Mouse (Mus musculus): ENCODE data around the gene Nup205. TPM values are rescaled to one million over a fixed set of nuclear protein-coding genes. Genes with fewer than 3 reads are reported as not detected.

The Nup205 gene
- 3.7 and 6.8 TPM in 2 replicates for polyA plus RNA-seq (2012)

- no peak for TF ChIP-seq GATA1 (IDR thresholded peaks at IDR 0.05; ENCODE audit: low read length)
These were observed at the start of gene Nup205 for GRCm38 (mm10) chr6:35176979-35177649. Nup205 (plus strand) TSS chr6:35177421.

GRCm38 (mm10) chr6:35132806-35133205, 44.4 kb upstream of the Nup205 start:
- no peak for TF ChIP-seq GATA1 (IDR thresholded peaks at IDR 0.05; ENCODE audit: low read length)

DNA sequence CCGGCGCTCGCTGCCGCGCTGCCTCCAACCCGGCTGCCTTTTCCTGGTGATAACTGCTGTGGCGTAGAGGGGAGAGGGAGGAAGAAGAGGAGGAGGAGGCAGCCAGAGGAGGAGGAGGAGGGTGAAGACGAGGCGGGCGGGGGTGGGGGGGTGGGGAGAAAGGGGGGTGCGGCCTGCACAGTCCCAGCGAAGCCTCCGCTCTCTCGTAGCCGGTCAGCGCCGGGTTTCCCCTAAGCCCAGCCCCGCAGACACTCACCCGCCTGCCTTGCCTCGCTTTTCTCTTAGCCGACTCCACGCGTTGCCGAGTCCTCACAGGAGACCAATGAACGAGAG, 44.0 kb upstream of the Nup205 start:
- no peak for TF ChIP-seq GATA1 (IDR thresholded peaks at IDR 0.05; ENCODE audit: low read length)

- no peak for TF ChIP-seq GATA1 (IDR thresholded peaks at IDR 0.05; ENCODE audit: low read length)
These were observed 43.4 kb upstream of the Nup205 start, which contains the start of gene Cnot4 for GRCm38 (mm10) chr6:35133579-35134488. Cnot4 (minus strand) TSS chr6:35133724.

- TF ChIP-seq GATA1 (IDR thresholded peaks at IDR 0.05; ENCODE audit: low read length) = no peak
These were observed 42.4 kb upstream of the Nup205 start for GRCm38 (mm10) chr6:35134844-35135243.

GRCm38 (mm10) chr6:35140351-35140750, 36.9 kb upstream of the Nup205 start:
- no peak for TF ChIP-seq GATA1 (IDR thresholded peaks at IDR 0.05; ENCODE audit: low read length)

- no peak for TF ChIP-seq GATA1 (IDR thresholded peaks at IDR 0.05; ENCODE audit: low read length)
These were observed 31.7 kb upstream of the Nup205 start for GRCm38 (mm10) chr6:35145569-35145968.

DNA sequence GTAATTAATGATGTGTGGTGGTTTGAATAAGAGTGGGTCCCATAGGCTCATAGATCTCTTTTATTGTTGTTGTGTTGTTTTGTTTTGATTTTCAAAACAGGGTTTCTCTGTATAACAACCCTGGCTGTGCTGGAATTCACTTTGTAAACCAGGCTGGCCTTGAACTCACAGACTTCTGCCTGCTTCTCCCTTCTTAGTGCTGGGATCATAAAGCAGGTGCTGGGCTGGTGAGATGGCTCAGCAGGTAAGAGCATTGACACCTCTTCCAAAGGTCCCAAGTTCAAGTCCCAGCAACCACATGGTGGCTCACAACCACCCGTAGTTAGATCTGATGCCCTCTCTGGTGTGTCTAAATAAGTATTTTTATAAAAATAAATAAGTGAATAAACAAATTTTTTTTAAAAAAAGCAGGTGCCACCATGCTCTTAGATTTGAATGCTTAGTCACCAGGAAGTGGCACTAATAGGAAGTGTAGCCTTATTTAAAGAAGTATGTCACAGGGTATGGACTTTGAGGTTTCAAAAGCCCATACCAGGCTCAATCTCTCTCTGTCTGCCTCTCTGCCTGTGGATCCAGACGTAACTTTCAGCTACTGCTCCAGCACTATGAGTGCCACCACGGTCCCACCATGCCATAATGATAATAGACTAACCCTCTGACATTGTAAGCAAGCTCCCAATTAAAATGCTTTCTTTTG, 29.3 kb upstream of the Nup205 start:
- TF ChIP-seq GATA1 (IDR thresholded peaks at IDR 0.05; ENCODE audit: low read length) = no peak

- TF ChIP-seq GATA1 (IDR thresholded peaks at IDR 0.05; ENCODE audit: low read length) = no peak
These were observed 22.7 kb upstream of the Nup205 start for GRCm38 (mm10) chr6:35154540-35154939.

- no peak for TF ChIP-seq GATA1 (IDR thresholded peaks at IDR 0.05; ENCODE audit: low read length)
These were observed 8.0 kb upstream of the Nup205 start for GRCm38 (mm10) chr6:35169250-35169649.

DNA sequence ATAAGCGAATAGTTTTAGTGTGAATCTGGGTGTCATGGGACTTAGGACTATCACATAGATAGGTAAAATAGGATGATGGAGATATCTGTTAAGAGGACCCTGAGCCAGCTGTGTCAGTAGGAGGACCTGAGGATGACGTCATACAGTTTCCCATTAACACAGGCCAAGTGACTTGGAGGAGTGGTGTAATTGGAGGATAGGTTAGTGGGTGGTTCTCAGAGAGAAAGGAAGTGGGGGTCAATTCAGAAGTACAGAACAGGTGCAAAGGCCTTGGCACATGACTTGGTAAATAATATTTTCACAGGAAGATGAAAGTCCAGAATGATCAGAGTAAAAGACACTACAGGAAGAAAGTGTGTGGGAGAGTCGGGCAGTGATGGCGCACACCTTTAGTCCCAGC, 4.0 kb upstream of the Nup205 start:
- no peak for TF ChIP-seq GATA1 (IDR thresholded peaks at IDR 0.05; ENCODE audit: low read length)

GRCm38 (mm10) chr6:35177650-35178272, 540 bp downstream of the Nup205 start:
- no peak for TF ChIP-seq GATA1 (IDR thresholded peaks at IDR 0.05; ENCODE audit: low read length)

- TF ChIP-seq GATA1 (IDR thresholded peaks at IDR 0.05; ENCODE audit: low read length) = no peak
These were observed 7.6 kb downstream of the Nup205 start for GRCm38 (mm10) chr6:35184781-35185180.

- no peak for TF ChIP-seq GATA1 (IDR thresholded peaks at IDR 0.05; ENCODE audit: low read length)
These were observed 14.0 kb downstream of the Nup205 start for GRCm38 (mm10) chr6:35191198-35191597.

DNA sequence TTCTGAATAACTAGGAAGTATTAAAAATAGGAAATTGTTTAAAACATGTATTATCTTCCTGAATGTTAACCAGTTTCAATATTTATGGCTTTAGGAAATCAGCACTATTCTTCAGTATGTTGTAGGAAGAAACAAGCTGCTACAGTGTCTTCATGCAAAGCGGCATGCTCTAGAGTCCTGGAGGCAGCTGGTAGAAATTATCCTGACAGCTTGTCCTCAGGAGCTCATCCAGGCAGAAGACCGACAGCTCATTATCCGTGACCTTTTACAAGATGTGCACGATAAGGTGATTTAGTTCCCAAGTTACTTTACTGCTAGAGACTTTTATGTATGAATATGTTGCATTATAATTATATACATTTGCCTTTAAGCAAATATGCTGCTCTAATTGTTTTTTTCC, 48.5 kb downstream of the Nup205 start:
- TF ChIP-seq GATA1 (IDR thresholded peaks at IDR 0.05; ENCODE audit: low read length) = no peak

- TF ChIP-seq GATA1 (IDR thresholded peaks at IDR 0.05; ENCODE audit: low read length) = no peak
These were observed 52.2 kb downstream of the Nup205 start for GRCm38 (mm10) chr6:35229415-35229814.
